Mouse (Mus musculus) testis, postnatal 10 days (tissue): Measurements from ENCODE around the gene Abraxas2.

ENCODE experiments used
- DNase-seq: peaks from one replicate; pipeline ENCODE4 v3.0.0; 2021; ENCODE audit warnings: low spot score

Gene Abraxas2

GRCm38 (mm10) chr7:132898234-132898633 lies 39.2 kb downstream of the Abraxas2 start:
- peak; percentile 43 for DNase-seq

DNA sequence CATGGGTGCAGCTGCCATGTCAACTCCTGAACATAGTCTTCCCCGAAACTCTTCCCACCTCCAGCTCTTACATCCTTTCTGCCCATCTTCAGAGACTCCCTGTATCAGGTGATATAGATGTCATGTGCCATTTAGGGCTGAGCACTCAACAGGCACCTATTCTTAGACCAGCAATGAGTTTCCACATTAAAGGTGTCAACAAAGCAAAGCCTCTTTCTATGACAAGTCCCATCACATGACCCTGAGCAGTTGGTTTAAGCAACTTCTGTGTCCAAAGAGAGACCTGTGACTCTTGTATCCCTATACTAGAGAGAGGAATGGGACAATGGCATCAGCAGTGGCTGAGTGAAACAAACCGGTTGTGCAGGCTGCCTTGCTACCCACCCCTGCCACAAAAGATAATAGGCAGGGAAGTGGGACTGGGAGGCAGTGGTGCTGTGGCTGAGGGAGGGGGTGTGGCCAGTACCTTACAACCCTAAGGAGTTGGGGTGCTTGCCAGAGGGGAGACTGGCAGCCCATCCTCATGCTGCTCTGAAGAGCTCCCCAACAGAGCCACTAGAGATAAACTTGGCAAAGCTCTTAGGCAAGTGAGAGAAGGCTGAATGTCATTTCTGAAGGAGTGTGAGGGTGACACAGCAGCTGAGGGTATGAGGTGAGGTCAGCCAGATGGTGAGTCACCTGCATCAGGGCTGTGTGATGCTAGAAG lies 42.0 kb downstream of the Abraxas2 start:
- peak; percentile 32 for DNase-seq

DNA sequence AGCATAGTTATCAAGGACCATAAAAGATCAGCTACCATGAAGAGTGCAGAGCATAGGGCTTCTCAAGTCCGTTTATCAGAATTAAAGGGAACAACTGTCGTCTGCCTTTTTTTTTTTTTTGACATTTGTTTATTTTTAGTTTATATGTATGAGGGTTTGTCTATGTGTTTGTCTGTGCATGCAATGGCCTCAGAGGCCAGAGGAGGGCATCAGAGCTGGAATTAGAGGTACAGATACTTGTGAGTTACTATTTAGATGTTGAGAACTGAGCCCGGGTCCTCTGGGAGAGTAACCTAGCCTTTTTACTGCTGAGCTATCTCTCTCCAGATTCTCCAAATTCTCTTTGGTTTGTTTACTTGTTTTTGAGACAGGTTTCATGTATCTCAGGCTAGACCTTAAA lies 44.8 kb downstream of the Abraxas2 start:
- peak; percentile 26 for DNase-seq

GRCm38 (mm10) chr7:132921971-132922370 lies 62.9 kb downstream of the Abraxas2 start:
- no peak for DNase-seq

DNA sequence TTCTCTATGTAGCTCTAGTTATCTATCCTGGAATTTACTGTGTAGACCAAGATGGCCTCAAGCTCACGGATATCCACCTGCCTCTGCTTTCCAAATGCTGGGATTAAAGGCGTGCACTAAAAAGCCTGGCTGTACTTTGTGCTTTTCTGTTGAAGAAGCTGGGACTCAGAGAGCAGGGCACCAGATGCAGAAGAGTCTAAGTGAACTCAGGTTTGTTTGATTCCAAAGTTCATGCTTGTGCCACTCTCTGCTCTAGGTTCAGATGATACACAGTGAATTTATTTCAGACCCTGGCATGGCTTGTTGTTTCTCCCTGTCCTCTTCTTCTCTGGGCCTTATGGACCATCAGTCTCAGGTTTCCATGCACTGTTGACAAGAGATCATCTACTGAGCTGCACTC lies 66.2 kb downstream of the Abraxas2 start:
- no peak for DNase-seq

DNA sequence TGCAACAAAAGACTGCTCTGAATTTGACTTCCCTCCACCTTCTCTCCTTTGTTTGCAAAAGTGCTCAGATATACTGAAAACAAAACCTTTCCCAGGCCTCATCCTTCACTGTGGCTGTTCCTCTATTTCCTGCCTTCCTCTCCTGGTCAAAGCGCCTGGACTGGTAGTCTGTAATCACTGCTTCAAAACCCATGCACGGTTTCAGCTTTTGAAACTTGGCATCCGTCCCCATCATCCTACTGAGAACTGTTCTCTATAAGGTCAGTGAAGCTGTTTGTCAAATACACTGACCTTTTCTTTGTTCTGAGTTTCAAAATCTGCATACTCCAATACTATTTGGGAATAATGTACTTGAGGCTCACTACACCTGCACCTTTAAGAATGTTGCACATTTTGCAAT lies 68.2 kb downstream of the Abraxas2 start:
- no peak for DNase-seq

DNA sequence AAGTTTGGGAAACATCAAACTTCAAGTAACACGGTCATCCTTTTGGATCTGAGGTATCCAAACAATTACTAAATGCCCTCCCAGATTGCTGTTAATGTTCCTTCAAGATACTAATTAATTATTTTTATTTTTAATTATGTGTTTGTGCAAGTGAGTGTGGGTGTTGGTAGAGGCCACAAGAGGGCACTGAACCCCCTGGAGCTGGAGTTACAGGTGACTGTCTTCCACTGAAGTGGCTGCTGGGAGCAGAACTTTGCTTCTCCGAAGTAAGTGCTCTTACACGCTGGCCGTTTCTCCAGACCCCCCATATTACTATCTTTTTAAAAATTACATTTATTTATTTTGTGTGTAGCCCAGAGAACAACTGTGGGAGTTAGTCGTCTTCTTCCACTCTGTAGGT lies 71.0 kb downstream of the Abraxas2 start:
- DNase-seq: no peak

DNA sequence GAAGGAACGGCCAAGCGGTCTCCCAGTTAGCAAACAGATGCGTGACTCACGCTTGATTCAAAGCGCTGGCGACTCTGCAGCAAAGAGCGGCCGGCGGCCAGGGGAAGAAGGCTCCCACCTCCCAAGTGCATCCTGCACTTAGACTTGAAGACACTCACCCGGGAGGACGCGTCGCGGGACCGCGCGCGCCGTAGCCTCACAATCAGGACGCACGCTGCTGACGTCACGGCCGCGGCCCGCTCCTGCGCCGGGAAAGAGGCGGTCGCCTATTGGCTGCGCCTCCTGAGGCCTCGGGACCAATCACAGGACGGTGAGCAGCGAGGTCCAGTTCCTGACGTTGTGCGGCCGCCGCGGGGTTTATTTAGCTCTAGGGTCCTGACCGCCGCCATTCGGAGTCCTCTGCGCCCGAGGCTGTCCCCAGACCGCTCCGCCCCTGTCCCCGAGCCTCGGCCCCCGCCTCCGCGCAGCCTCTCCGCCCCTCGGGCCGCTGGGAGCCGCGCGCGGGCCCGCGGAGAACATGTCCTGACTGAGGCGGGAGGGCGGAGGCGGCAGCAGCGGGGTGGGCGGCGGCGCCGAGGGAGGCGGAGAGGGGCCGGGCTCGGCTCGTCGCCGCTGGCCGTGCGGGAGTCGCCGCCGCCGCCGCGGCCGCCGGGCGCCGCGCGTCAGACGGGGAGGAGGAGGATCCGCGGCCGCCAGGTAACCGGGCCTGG lies 72.0 kb downstream of the Abraxas2 start, which contains the start of gene Zranb1:
Zranb1 (plus strand) TSS at position 293 of the 710 bp plus-strand sequence.
- peak; percentile 98 for DNase-seq

- DNase-seq: peak; percentile 73
These were observed 72.7 kb downstream of the Abraxas2 start for GRCm38 (mm10) chr7:132931560-132932351.

DNA sequence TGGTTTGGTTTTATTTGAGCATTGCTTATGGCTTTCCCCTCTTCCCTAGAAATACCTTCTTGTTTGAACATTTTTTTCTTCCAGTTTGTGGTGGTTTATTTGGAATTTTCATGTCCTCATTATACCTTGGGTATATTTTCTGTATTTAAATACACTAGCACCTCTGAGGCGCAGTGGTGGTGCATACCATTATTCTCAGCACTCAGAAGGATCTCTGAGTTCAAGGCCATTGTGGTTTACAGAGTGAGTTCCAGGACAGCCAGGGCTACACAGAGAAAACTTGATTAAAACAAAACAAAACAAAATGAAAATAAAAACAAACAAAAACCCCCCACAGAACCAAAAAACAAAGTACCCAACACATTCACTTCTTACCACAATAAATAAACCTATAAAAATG lies 74.3 kb downstream of the Abraxas2 start:
- DNase-seq: no peak
